Mouse (Mus musculus) T-helper 2 cell (primary cell): ENCODE data around the gene Olfr502.
"Not testable (repeated sequence)": the region's sequence is repeated elsewhere in the genome, so short reads cannot be mapped to it uniquely, and the experiment has no call there.

Experiments used
- in situ Hi-C: fragments of 300-600 bp; cut with MboI, MseI; formaldehyde crosslinking; loops from one replicate; pipeline ENCODE4 v1.15.1; 2025; ENCODE audit warnings: high pct_unique_total_duplicates

Gene Olfr502

DNA sequence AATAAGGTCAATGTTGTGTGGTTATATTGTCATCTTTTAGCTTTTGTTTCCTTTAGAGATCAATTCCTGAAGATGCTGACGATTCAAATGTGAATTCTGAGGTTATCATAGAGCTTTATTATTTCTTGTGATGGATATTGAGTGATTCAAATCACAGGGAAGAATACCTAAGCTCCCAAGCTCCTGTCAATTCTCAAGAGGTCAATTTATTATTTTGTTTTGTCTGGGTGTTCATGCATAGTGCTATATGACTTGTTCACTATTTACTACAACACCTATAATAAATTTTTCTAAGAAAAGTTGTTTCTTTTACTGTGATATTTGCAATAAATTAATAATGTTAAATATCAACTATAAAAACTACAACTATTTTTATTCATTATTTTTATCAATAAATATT, at the start of gene Olfr502:
Olfr502 (minus strand) TSS at position 101 of the 400 bp plus-strand sequence.
- in situ Hi-C loops: no loop called here

DNA sequence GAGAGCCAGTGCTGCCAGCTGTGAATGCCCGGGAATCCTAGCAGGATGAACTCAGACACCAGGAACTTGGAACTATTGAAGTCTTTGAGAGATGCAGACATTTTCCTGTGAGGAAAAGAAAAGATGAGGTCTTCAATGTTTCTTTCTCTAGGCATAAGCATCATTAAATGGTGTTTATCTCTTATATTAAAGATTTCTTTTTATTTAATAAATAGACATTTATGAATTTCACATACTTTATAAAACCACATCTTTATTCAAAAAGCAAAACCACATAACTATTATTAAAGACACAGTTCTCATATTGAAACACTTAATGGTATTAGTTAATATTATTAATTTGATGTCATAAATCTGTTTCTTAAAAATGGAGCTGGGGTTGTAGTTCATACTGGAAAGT, 40.8 kb upstream of the Olfr502 start, which contains the start of gene Olfr504:
Olfr504 (minus strand) TSS at position 101 of the 400 bp plus-strand sequence.
- in situ Hi-C loops: no loop called here

DNA sequence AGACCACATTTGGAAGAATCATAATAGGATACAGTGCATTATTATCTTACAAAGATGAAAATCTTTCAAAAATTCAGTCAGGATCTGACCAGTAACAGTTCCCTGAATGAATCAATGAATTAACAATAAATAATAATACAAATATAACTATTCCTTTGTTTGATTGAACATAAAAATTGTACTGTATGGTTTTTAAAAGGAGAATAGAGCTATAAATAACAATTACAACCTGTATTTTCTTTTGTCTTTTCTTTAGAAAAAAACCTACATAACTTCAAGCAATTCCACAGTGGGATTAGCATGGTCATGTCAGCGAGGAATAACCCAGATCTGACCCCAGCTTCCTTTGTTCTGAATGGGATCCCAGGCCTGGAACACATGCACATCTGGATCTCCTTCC, 19.4 kb upstream of the Olfr502 start, which contains the start of gene Olfr503:
Olfr503 (plus strand) TSS at position 301 of the 400 bp plus-strand sequence.
- in situ Hi-C loops: not testable (repeated sequence)

DNA sequence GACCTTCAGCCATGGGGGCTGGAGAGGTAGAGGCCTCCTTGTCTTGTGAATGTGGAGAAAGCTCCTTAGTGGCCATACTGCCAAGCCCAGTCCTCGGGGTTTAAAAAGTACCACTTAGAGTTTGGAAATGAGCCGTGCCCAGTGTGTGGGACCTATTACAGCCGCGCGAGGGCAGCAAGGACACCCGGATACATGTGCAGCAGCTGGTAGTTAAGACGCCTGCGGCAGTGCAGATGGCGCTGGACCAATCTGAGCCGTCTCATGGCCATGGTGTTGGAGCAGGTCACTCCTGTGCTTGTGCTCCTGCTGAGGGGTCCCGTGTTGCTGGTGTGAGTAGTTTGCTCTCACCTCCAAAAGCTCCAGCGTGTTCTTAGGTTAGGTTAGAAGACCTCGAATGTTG, 17.6 kb upstream of the Olfr502 start:
- in situ Hi-C loops: no loop called here
